Mouse (Mus musculus): Measurements from ENCODE around the gene Adgra3. TPM values are rescaled to one million over a fixed set of nuclear protein-coding genes. Genes with fewer than 3 reads are reported as not detected.

The Adgra3 gene
- total RNA-seq, 1 experiment, result 59.2 TPM

DNA sequence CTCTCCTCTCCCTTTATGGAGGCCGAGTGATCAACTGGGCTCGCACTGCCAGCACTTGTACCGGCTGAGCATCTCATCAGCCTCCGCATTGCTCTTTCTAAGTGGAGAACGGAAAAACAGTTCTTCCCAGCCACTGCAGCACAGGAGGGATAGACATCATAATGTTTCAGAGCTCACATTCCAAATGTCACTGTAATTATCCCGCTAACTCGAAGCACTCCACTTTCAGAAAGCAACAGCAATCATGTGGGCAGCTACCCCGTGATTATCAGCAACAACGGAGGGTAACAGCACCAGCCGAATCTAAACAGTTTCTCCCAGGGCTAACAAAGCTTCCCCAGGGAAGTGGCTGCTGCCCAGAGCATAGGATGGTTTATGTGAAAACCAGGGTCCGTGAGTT lies 62.3 kb downstream of the Adgra3 start:
- no peak overlapping the region for H3K27ac ChIP-seq (ENCODE audit: insufficient read depth, low read depth, low read length, poor library complexity, severe bottlenecking)
- peaks cover 3% of the 10 kb centered on the region for H3K36me3 ChIP-seq (ENCODE audit: control insufficient read depth, insufficient read depth, low read length, poor library complexity, severe bottlenecking)
- DNase-seq (ENCODE audit: low read depth, low spot score), result no peak

DNA sequence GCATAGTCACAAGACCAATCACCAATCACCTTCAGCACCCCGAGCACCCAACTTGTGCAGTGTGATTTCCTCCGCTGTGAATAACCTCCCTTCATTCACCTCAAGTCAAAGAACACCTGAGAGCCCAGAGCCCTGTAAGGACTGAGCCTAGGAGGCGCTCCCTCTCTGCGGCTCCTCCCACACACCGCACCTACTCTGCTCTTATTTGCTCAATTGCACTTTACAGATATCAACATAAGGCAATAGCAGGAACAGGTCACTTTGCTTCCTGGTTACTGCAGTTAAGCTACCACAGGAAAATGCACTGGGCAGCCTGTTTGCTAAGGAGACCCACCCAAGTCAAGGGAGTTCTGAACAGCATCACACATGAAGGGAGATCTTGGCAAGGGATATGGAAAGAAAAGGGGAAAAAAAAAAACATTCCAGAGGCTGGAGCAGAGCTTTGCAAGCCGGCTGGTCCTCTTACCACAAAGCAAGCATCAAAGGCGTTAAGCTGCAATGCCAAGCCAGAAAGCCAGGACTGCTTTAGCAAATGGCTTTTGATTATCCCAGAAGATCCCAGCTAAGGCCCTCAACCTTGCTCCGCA lies 68.0 kb downstream of the Adgra3 start:
- Histone ChIP-seq H3K9ac (ENCODE audit: insufficient read depth, low read depth, low read length, poor library complexity, severe bottlenecking) (no peak overlapping the region), H3K9me3 (ENCODE audit: control insufficient read depth, insufficient read depth, low read depth, low read length) (no peaks in the 10 kb centered on the region), H3K4me3 (ENCODE audit: insufficient read depth in 1 of 2, low read depth in 1 of 2, low read length in 2 of 2, poor library complexity in 1 of 2, severe bottlenecking in 1 of 2) (no peak overlapping the region), H3K36me3 (ENCODE audit: control insufficient read depth, insufficient read depth, low read length, poor library complexity, severe bottlenecking) (peaks cover 9% of the 10 kb centered on the region), H3K27ac (ENCODE audit: insufficient read depth, low read depth, low read length, poor library complexity, severe bottlenecking) (no peak overlapping the region), H3K4me1 (ENCODE audit: control insufficient read depth in 2 of 2, insufficient read depth in 2 of 2, low read length in 2 of 2, poor library complexity in 1 of 2) (no peaks in the 10 kb centered on the region)
- no peak for TF ChIP-seq HCFC1 (IDR thresholded peaks at IDR 0.05; ENCODE audit: borderline replicate concordance, insufficient read depth, low read length)
- no peak for TF ChIP-seq ZNF384 (IDR thresholded peaks at IDR 0.05; ENCODE audit: low read depth, low read length)
- no peak for TF ChIP-seq ZC3H11A (IDR thresholded peaks at IDR 0.05; ENCODE audit: borderline replicate concordance, low read depth, low read length)
- TF ChIP-seq MAFK (IDR thresholded peaks at IDR 0.05; ENCODE audit: insufficient read depth, low read depth, low read length), result no peak
- no peak for TF ChIP-seq CHD2 (IDR thresholded peaks at IDR 0.05; ENCODE audit: low read depth, low read length)
- DNase-seq (ENCODE audit: low read depth, low spot score), result no peak
- in situ Hi-C loops (cut with MboI; ENCODE audit: low sequenced_read_pairs in 2 of 2, unreplicated experiment in 2 of 2), result no loop called here

More for the DNA sequence above, 62.3 kb downstream of the Adgra3 start:
- TF ChIP-seq ZNF384 (IDR thresholded peaks at IDR 0.05; ENCODE audit: low read depth, low read length) (no peak), HCFC1 (IDR thresholded peaks at IDR 0.05; ENCODE audit: borderline replicate concordance, insufficient read depth, low read length) (no peak), MAFK (IDR thresholded peaks at IDR 0.05; ENCODE audit: insufficient read depth, low read depth, low read length) (no peak), ZC3H11A (IDR thresholded peaks at IDR 0.05; ENCODE audit: borderline replicate concordance, low read depth, low read length) (no peak), CHD2 (IDR thresholded peaks at IDR 0.05; ENCODE audit: low read depth, low read length) (no peak)
- Histone ChIP-seq H3K9me3 (ENCODE audit: control insufficient read depth, insufficient read depth, low read depth, low read length) (no peaks in the 10 kb centered on the region), H3K4me3 (ENCODE audit: insufficient read depth in 1 of 2, low read depth in 1 of 2, low read length in 2 of 2, poor library complexity in 1 of 2, severe bottlenecking in 1 of 2) (no peak overlapping the region), H3K4me1 (ENCODE audit: control insufficient read depth in 2 of 2, insufficient read depth in 2 of 2, low read length in 2 of 2, poor library complexity in 1 of 2) (no peaks in the 10 kb centered on the region), H3K9ac (ENCODE audit: insufficient read depth, low read depth, low read length, poor library complexity, severe bottlenecking) (no peak overlapping the region)
- in situ Hi-C loops (cut with MboI; ENCODE audit: low sequenced_read_pairs in 2 of 2, unreplicated experiment in 2 of 2), result no loop called here

- Histone ChIP-seq H3K9ac (ENCODE audit: insufficient read depth, low read depth, low read length, poor library complexity, severe bottlenecking) (no peak overlapping the region), H3K9me3 (ENCODE audit: control insufficient read depth, insufficient read depth, low read depth, low read length) (no peaks in the 10 kb centered on the region), H3K27ac (ENCODE audit: insufficient read depth, low read depth, low read length, poor library complexity, severe bottlenecking) (no peak overlapping the region), H3K4me3 (ENCODE audit: insufficient read depth in 1 of 2, low read depth in 1 of 2, low read length in 2 of 2, poor library complexity in 1 of 2, severe bottlenecking in 1 of 2) (no peak overlapping the region), H3K4me1 (ENCODE audit: control insufficient read depth in 2 of 2, insufficient read depth in 2 of 2, low read length in 2 of 2, poor library complexity in 1 of 2) (no peaks in the 10 kb centered on the region), H3K36me3 (ENCODE audit: control insufficient read depth, insufficient read depth, low read length, poor library complexity, severe bottlenecking) (peaks cover 13% of the 10 kb centered on the region)
- in situ Hi-C loops (cut with MboI; ENCODE audit: low sequenced_read_pairs in 2 of 2, unreplicated experiment in 2 of 2), result no loop called here
- TF ChIP-seq MAFK (IDR thresholded peaks at IDR 0.05; ENCODE audit: insufficient read depth, low read depth, low read length) (no peak), HCFC1 (IDR thresholded peaks at IDR 0.05; ENCODE audit: borderline replicate concordance, insufficient read depth, low read length) (no peak), ZNF384 (IDR thresholded peaks at IDR 0.05; ENCODE audit: low read depth, low read length) (no peak), CHD2 (IDR thresholded peaks at IDR 0.05; ENCODE audit: low read depth, low read length) (no peak), ZC3H11A (IDR thresholded peaks at IDR 0.05; ENCODE audit: borderline replicate concordance, low read depth, low read length) (no peak)
- no peak for DNase-seq (ENCODE audit: low read depth, low spot score)
These were observed 70.6 kb downstream of the Adgra3 start for GRCm38 (mm10) chr5:49988015-49988798.

DNA sequence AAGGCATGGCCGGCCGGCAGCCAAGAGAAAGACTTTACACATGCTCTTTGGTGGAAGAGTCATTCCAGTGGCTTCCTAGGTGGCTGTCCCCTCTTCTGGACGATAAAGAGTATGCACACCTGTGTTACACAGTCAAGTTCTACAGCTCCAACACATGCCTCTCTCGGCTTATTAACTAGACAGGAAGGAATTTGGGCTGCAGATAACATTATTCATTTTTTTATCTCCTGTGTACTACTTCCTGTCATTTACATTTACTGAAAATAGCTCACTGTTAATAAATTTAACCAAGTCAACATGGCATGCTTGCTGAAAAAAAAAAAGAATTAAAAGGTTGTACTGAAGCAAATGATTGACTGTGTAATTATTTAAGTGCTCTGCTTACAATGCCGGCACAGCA lies 78.1 kb downstream of the Adgra3 start:
- Histone ChIP-seq H3K36me3 (ENCODE audit: control insufficient read depth, insufficient read depth, low read length, poor library complexity, severe bottlenecking) (peaks cover 3% of the 10 kb centered on the region; the same call in 1 of the 2 replicates), H3K4me1 (ENCODE audit: control insufficient read depth in 2 of 2, insufficient read depth in 2 of 2, low read length in 2 of 2, poor library complexity in 1 of 2) (no peaks in the 10 kb centered on the region), H3K27ac (ENCODE audit: insufficient read depth, low read depth, low read length, poor library complexity, severe bottlenecking) (no peak overlapping the region), H3K9me3 (ENCODE audit: control insufficient read depth, insufficient read depth, low read depth, low read length) (no peaks in the 10 kb centered on the region), H3K4me3 (ENCODE audit: insufficient read depth in 1 of 2, low read depth in 1 of 2, low read length in 2 of 2, poor library complexity in 1 of 2, severe bottlenecking in 1 of 2) (no peak overlapping the region), H3K9ac (ENCODE audit: insufficient read depth, low read depth, low read length, poor library complexity, severe bottlenecking) (no peak overlapping the region)
- TF ChIP-seq MAFK (IDR thresholded peaks at IDR 0.05; ENCODE audit: insufficient read depth, low read depth, low read length) (no peak), ZNF384 (IDR thresholded peaks at IDR 0.05; ENCODE audit: low read depth, low read length) (no peak), ZC3H11A (IDR thresholded peaks at IDR 0.05; ENCODE audit: borderline replicate concordance, low read depth, low read length) (no peak), HCFC1 (IDR thresholded peaks at IDR 0.05; ENCODE audit: borderline replicate concordance, insufficient read depth, low read length) (no peak), CHD2 (IDR thresholded peaks at IDR 0.05; ENCODE audit: low read depth, low read length) (no peak)
- in situ Hi-C loops (cut with MboI; ENCODE audit: low sequenced_read_pairs in 2 of 2, unreplicated experiment in 2 of 2), result no loop called here
- no peak for DNase-seq (ENCODE audit: low read depth, low spot score)
